Mouse (Mus musculus) adrenal gland (tissue): Measurements from ENCODE around the gene Ciapin1.

ENCODE experiments used
- intact Hi-C: fragments of 180-260 bp; cut with DNase I; formaldehyde crosslinking; loops from one replicate; pipeline ENCODE4 v1.15.1; 2025

The Ciapin1 gene

DNA sequence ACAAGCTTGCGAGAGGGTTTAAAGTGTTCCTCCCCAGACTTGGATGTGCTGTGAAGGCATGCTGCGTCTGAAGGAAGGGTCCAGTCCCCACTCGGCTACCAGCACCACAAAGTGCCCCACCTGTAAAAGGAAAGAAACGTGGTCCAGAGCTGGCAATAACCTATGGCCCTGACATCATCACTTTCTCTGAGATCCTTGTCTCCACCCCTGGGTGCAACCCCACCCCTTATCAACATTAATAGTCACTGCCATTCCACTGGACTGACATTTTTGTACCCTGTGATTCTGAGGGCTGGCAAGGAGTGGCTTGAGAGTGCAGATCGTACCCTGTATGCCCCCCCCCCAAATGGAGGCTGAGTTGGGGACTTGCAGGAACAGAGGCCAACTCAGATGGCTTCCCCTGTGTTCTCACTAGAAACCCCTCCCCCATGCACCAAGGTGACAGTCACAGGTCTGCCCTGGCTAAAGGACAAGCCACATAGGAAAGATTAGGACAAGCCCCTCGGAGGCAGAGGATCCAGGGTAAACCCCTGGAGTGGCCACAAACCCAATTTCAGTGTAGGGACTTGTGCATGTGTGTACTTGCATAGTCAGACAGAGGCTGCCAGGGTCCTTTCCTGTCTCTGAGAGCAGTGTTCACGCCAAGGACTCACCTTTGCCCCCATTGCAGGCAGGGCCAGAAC lies 56.9 kb downstream of the Ciapin1 start:
- intact Hi-C loops, result no loop called here

DNA sequence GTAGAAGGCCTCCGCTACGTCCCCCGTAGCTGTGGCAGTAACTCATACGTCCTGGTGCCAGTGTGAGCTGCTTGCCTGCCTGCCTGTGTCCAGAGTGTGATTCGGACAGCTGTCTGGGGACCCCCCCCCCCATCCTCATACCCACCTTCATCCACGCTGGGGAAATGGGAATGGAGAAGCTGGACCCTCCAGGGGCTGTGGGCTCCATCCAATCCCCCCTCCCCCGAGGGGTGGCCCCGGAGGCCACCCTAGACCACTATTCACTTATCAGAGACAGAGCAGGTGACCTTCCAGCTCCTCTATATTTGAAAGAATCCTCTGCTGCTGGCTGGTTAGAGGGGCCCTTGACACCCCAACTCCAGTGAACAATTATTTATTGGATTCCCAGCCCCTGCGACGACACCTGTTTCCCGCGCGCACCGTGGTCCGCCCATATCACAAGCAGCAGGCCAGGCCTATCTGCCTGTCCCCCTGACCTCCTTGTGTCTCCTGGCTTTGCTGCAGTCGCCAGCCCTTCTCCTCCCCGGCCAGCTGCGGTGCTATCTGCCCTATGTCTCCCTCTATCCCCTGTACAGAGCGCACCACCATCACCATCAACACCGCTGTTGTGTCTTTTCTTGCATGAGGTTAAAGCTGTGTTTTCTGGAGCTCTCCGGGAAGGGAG lies 57.5 kb downstream of the Ciapin1 start:
- intact Hi-C loops, result no loop called here

DNA sequence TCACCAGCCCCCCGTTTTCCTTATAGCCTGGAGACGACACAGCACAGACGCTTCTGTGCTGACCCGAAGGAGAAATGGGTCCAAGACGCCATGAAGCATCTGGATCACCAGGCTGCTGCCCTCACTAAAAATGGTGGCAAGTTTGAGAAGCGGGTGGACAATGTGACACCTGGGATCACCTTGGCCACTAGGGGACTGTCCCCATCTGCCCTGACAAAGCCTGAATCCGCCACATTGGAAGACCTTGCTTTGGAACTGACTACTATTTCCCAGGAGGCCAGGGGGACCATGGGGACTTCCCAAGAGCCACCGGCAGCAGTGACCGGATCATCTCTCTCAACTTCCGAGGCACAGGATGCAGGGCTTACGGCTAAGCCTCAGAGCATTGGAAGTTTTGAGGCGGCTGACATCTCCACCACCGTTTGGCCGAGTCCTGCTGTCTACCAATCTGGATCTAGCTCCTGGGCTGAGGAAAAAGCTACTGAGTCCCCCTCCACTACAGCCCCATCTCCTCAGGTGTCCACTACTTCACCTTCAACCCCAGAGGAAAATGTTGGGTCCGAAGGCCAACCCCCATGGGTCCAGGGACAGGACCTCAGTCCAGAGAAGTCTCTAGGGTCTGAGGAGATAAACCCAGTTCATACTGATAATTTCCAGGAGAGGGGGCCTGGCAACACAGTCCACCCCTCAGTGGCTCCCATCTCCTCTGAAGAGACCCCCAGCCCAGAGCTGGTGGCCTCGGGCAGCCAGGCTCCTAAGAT lies 58.4 kb downstream of the Ciapin1 start:
- intact Hi-C loops, result no loop called here

GRCm38 (mm10) chr8:94778895-94779533 lies 59.1 kb downstream of the Ciapin1 start:
- intact Hi-C loops, result no loop called here

GRCm38 (mm10) chr8:94778473-94778872 lies 59.7 kb downstream of the Ciapin1 start:
- intact Hi-C loops, result no loop called here

DNA sequence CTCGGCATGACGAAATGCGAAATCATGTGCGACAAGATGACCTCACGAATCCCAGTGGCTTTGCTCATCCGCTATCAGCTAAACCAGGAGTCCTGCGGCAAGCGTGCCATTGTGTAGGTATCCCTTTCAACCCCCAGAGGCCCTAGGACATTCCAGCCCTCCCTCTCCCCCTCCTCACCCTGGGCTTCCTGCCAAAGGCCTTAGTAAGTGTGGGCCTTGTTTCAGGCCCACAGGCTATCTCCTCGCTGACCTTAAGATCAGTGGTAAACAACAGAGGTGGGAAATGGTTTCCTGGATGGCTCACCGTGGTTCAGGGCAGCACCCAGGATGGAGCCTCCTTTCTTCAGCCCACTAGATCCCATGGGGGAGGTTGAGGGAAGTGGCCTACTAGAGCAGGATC lies 60.1 kb downstream of the Ciapin1 start:
- intact Hi-C loops, result no loop called here

- intact Hi-C loops, result no loop called here
Measured at GRCm38 (mm10) chr8:94776346-94776745, 61.8 kb downstream of the Ciapin1 start.

- intact Hi-C loops, result loop anchor here (5.0 kb wide), 2 partner anchors 33 to 67 kb away; no protein-coding TSS in a partner anchor
Measured at GRCm38 (mm10) chr8:94774601-94775000, 63.6 kb downstream of the Ciapin1 start.

DNA sequence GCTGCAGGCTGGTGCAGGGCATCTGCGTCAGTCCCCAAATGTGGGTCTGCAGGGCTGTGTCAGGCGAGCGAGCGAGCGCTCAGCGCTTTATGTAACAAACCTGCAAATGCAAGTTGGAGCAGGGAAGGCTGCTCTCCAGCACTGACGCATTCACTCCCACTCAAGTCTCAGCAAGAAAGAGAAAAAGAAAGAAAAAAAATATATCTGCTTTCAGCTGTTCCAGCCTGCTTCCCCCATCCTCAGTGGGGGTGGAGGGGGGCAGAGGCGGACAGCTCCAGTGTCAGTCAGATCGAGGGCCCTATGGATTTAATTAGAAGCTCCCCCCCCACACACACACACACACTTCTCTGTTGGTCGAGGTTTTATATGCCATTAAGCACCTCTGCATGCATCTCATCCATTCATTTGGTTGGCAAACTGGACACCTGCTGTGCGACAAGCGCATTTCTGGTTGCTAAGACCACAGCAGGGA lies 64.4 kb downstream of the Ciapin1 start:
- intact Hi-C loops, result loop anchor here (5.0 kb wide), 2 partner anchors 34 to 66 kb away; no protein-coding TSS in a partner anchor

- intact Hi-C loops, result loop anchor here (5.0 kb wide), 2 partner anchors 34 to 66 kb away; no protein-coding TSS in a partner anchor
Measured at GRCm38 (mm10) chr8:94773048-94773447, 65.1 kb downstream of the Ciapin1 start.

DNA sequence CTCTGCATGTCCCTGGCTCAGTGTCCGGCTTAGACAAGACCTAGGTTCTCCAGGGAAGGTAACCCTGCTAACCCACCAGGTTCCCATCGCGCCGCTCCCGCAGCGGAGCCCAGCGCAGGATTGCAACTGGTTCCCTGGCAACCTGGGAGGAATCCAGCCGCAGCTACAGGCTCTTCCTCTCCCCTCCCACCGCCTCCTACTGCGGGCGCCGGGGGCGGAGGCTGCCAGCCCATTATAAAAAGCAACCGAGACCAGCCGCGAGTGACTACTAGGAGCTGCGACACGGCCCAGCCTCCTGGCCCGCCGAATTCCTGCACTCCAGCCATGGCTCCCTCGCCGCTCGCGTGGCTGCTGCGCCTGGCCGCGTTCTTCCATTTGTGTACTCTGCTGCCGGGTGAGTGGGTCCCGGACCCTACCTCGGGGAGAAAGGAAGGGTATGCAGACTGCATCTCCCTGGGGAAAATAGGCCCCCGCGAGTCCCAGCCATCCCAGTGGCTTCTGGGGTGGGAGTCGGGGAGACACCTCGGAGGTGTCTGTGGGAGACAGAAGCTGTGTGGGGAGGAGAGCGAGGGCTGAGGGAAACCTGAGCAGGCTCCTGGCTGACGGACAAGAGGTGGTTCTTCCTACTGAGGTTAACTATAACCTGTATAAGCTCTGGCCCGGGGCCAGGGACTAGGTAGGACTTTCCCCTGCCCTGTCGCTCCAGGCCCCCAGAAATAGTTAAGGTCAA lies 66.1 kb downstream of the Ciapin1 start, which contains the start of gene Cx3cl1:
TSS of gene Cx3cl1 (plus strand) at position 69 of the 730 bp plus-strand sequence.
- intact Hi-C loops, result loop anchor here (5.0 kb wide), 2 partner anchors 35 to 65 kb away; no protein-coding TSS in a partner anchor

- intact Hi-C loops, result loop anchor here (5.0 kb wide), 2 partner anchors 36 to 64 kb away; no protein-coding TSS in a partner anchor
Measured at GRCm38 (mm10) chr8:94770945-94771344, 67.2 kb downstream of the Ciapin1 start.
